Mouse (Mus musculus) testis, adult 2 months (tissue): ENCODE measurements around the gene Cdh15. TPM values are rescaled to one million over a fixed set of nuclear protein-coding genes. Genes with fewer than 3 reads are reported as not detected.

Experiments used
- H3K27ac ChIP-seq: fragments of 200-500 bp; 2 replicates; pipeline ENCODE4 v1.5.1; 2012; ENCODE audit warnings: low read depth, low read length; ENCODE audit not compliant: control insufficient read depth, insufficient read depth
- H3K27me3 ChIP-seq: fragments of 200-500 bp; 2 replicates; pipeline ENCODE4 v1.6.1; 2012; ENCODE audit warnings: mild to moderate bottlenecking, low read length, moderate library complexity; ENCODE audit not compliant: control insufficient read depth, insufficient read depth
- H3K36me3 ChIP-seq: fragments of 200-500 bp; 2 replicates; pipeline ENCODE4 v1.6.1; 2012; ENCODE audit warnings: mild to moderate bottlenecking, low read length; ENCODE audit not compliant: control insufficient read depth, insufficient read depth
- H3K4me1 ChIP-seq: fragments of 200-500 bp; 2 replicates; pipeline ENCODE4 v1.6.1; 2012; ENCODE audit warnings: low read length; ENCODE audit not compliant: control insufficient read depth, insufficient read depth
- H3K4me3 ChIP-seq: fragments of 200-500 bp; 2 replicates; pipeline ENCODE4 v1.5.1; 2012; ENCODE audit warnings: low read depth, mild to moderate bottlenecking, low read length, moderate library complexity, mixed read lengths; ENCODE audit not compliant: control insufficient read depth
- CTCF ChIP-seq: fragments of 200-500 bp; IDR thresholded peaks from 2 replicates; pipeline ENCODE4 v1.5.1; 2012; ENCODE audit warnings: low read depth, mild to moderate bottlenecking, inconsistent platforms, low read length, moderate library complexity; ENCODE audit not compliant: control insufficient read depth, insufficient read depth, insufficient replicate concordance
- POLR2A ChIP-seq: fragments of 200-500 bp; IDR thresholded peaks from 2 replicates; pipeline ENCODE4 v1.6.1; 2012; ENCODE audit warnings: low read depth, mild to moderate bottlenecking, inconsistent platforms, low read length, moderate library complexity; ENCODE audit not compliant: control insufficient read depth
- polyA plus RNA-seq: library from polyadenylated mRNA; depleted of rRNA; stranded (reverse); fragments of >200 nt; gene quantifications from 2 replicates; pipeline ENCODE4 v1.2.3, GENCODE M21; 2012; rRNA removed

Gene Cdh15
- polyA plus RNA-seq, 1 experiment: 0.12 TPM

DNA sequence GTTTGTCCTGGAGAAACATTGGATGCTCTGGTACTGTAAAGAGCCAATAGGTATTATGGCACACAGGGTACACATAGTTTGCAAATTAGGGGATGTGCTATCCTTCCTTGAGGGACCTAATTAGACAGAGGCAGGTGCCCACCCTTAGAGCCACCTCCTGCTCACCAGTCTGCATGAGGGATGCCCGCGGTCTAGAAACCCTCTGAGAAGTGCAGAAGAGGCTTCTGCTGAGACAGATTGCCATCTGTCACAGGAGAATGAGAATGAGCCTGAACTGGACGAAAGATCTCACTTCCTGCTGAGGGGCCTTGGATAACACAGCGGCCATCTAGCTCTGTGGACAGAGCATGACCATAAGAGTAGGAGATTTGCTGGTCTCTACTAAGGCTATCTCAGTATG lies 65.1 kb downstream of the Cdh15 start:
- Histone ChIP-seq H3K27me3 (no peaks in the 10 kb centered on the region), H3K27ac (no peak overlapping the region), H3K4me1 (peaks cover 9% of the 10 kb centered on the region), H3K36me3 (peaks cover 1% of the 10 kb centered on the region; the same call in 1 of the 2 replicates), H3K4me3 (no peak overlapping the region)
- no peak for TF ChIP-seq CTCF
- no peak for TF ChIP-seq POLR2A

DNA sequence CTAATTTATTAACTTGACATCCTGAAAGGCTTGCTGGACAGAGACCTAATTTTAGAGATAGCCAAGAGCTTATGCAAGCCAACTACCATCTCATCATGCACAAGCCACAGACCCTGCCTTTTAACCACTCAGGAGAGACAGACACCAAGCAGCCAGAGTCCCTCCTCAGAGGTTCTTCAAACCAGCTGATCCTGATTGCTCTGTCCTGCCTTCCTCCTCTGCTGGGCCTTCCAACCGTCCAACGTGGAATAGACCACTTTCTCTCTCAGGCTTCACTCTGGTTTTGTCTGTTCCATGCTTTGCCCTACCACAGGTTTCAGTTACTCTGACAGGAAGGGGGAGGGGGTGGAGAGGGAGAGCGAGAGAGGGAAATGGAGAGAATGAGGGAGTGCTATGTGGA lies 69.0 kb downstream of the Cdh15 start:
- Histone ChIP-seq H3K36me3 (peaks cover 1% of the 10 kb centered on the region; the same call in 1 of the 2 replicates), H3K27me3 (no peaks in the 10 kb centered on the region), H3K4me1 (peaks cover 9% of the 10 kb centered on the region), H3K4me3 (no peak overlapping the region), H3K27ac (no peak overlapping the region)
- TF ChIP-seq CTCF (no peak), POLR2A (no peak)

Other genes starting within 250 kb of the Cdh15 start
- gene Galns, start 236.5 kb upstream of the Cdh15 start, polyA plus RNA-seq: 5.9 TPM in 2 replicates
- gene Trappc2l, start 236.3 kb upstream of the Cdh15 start, polyA plus RNA-seq: 100 and 102 TPM in 2 replicates
- gene Pabpn1l, start 225.2 kb upstream of the Cdh15 start, polyA plus RNA-seq: not detected in 2 replicates
- gene Cbfa2t3, start 148.9 kb upstream of the Cdh15 start, polyA plus RNA-seq: 0.53 and 0.59 TPM in 2 replicates
- gene Acsf3, start 72.5 kb upstream of the Cdh15 start, polyA plus RNA-seq: 18.6 and 21.8 TPM in 2 replicates
- gene Ankrd11, start 194.3 kb downstream of the Cdh15 start, polyA plus RNA-seq: 37.6 and 41.9 TPM in 2 replicates
- gene Spg7, start 215.0 kb downstream of the Cdh15 start, polyA plus RNA-seq: 101 and 124 TPM in 2 replicates